Mouse (Mus musculus) inflammation-experienced regulatory T-cells, adult 16 weeks (primary cell): ENCODE data around the gene Vmn1r112. TPM values are rescaled to one million over a fixed set of nuclear protein-coding genes. Genes with fewer than 3 reads are reported as not detected.

Experiments
- polyA plus RNA-seq: library from polyadenylated mRNA; unstranded; fragments of 100-300 nt; shearing (Covaris generic); gene quantifications from one replicate; pipeline ENCODE4 v1.2.1, GENCODE M21; 2017

Gene Vmn1r112
- not detected for polyA plus RNA-seq

DNA sequence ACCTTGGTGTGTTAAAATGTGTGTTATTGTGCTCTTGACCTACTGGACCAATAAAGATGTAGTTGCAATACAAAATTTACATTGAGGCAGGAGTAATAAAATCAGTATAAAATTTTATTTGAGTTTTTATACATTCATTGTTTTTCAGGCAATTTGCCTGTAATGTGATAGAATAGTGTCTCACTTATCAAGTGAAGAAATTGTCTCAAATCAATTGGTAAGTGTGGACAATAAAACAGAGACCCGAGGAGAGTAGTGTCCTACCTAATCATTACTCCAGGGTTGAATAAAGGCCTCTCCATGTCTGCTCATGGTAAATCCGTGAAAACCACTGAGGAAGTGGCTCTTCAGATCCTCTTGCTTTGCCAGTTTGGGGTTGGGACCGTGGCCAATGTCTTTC lies at the start of gene Vmn1r112:
Gene Vmn1r112 (plus strand): TSS at position 301 of the 400 bp plus-strand sequence.

GRCm38 (mm10) chr7:20730524-20730923 lies 40.5 kb upstream of the Vmn1r112 start, which contains the start of gene Gm10668:
Gene Gm10668, minus strand, starts transcription at chr7:20730624.

DNA sequence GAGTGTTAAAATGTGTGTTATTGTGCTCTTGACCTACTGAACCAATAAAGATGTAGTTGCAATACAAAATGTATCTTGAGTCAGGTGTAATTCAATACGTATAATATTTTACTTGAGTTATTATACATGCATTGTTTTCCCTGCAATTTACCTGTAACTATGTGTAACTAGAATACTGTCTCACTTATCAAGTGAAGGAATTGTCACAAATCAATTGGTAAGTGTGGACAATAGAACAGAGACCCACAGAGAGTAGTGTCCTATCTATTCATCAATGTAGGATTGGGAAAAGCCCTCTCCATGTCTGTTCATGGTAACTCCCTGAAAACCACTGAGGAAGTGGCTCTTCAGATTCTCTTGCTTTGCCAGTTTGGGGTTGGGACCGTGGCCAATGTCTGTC lies 16.0 kb downstream of the Vmn1r112 start, which contains the start of gene Vmn1r113:
Gene Vmn1r113 (plus strand): TSS at position 301 of the 400 bp plus-strand sequence.

GRCm38 (mm10) chr7:20812086-20812485 lies 41.1 kb downstream of the Vmn1r112 start, which contains the start of gene Vmn1r114:
Gene Vmn1r114, minus strand, starts transcription at chr7:20812186.

Other genes with a start within 250 kb of the Vmn1r112 start
- not detected for gene Vmn1r104, start 237.3 kb upstream of the Vmn1r112 start, polyA plus RNA-seq
- gene Gm5726, start 225.4 kb upstream of the Vmn1r112 start, polyA plus RNA-seq, result not detected
- gene Gm4141, start 194.9 kb upstream of the Vmn1r112 start, polyA plus RNA-seq, result not detected
- not detected for gene Gm4513, start 172.2 kb upstream of the Vmn1r112 start, polyA plus RNA-seq
- gene Vmn1r107, start 102.3 kb upstream of the Vmn1r112 start, polyA plus RNA-seq, result not detected
- not detected for gene Vmn1r111, start 68.0 kb upstream of the Vmn1r112 start, polyA plus RNA-seq
- gene Gm10668, start 40.6 kb upstream of the Vmn1r112 start, polyA plus RNA-seq, result not detected
- not detected for gene Vmn1r113, start 16.1 kb downstream of the Vmn1r112 start, polyA plus RNA-seq
- not detected for gene Vmn1r114, start 41.0 kb downstream of the Vmn1r112 start, polyA plus RNA-seq
- not detected for gene Vmn1r115, start 73.8 kb downstream of the Vmn1r112 start, polyA plus RNA-seq
- gene Vmn1r116, start 101.1 kb downstream of the Vmn1r112 start, polyA plus RNA-seq, result not detected
- gene Vmn1r117, start 112.9 kb downstream of the Vmn1r112 start, polyA plus RNA-seq, result not detected
- gene Vmn1r118, start 141.2 kb downstream of the Vmn1r112 start, polyA plus RNA-seq, result not detected
- gene Vmn1r119, start 241.3 kb downstream of the Vmn1r112 start, polyA plus RNA-seq, result not detected